Mouse (Mus musculus) right cerebral cortex, postnatal 36 days (tissue): ENCODE measurements around the gene Unc50.

Experiments
- DNase-seq, 2 experiments: peaks; one replicate each; pipeline ENCODE4 v3.0.0; 2022; ENCODE audit warnings: low spot score in 2 of 2, mixed read lengths in 1 of 2

The Unc50 gene

GRCm38 (mm10) chr1:37448361-37449095 is 18.6 kb downstream of the Unc50 start:
- DNase-seq, result no peak

DNA sequence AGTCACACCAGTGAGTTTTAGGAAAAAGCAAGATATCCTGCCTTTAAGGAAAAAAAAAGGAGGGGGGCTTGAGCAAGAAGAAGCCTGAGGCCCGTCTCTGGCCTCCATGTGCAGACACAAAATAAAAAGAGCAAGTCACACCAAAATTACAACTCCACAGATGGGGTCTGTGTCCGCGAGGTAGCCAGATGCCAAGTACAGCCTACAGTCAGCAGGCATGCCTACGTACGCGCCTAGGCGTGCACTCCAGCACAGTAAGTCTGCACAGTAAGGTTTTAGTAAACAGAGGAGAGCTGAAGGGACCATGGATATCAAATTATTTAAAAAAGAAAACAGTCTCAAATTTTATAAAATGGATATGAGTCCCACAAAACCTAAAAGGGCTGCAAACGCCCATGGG is 21.3 kb downstream of the Unc50 start:
- peak; percentile 30 to 52 for DNase-seq

DNA sequence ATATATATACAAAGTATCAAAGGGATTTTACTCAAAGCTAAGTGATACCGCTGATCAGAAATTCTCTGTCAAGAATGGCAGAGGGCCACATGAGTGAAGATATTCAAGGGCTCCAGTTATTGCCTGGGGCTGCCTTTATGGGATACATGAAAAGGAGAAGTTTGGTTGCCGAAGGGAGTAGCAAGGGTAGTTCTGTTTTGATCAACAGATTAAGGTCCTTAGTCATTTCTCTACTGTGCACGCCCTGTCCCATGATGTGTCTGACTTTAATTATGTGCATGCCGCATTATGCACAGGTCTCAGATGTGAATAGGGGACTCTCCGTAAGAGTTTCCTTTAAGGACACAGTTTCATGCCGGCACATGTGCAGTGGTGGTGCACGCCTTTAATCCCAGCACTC is 27.6 kb downstream of the Unc50 start:
- DNase-seq, result no peak

DNA sequence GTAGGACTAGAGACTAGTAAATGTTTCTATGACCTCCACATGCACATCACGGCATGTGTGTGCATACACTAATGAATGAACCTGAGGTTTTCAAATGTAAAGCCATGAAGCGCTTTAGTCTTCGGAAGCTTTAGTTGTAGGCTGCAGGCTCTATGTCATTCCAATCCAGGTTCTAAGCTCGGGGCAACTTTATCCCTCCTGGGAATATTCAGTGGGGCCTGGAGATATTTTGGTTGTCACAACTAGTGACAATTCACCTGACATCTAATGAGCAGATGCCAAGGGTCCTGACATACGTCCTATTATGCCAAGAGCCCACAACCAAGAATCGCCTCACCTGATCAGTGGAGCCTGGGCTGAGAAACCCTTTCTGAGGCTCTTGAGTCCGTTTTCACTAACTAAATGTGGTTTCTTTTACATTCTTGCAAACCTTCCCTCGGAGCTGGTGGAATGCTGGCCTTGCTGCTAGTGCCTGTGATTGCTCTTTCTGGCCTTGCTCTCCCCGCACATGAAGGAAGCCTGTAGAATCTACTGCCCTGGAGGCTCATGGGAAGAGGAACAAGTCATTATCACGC is 35.0 kb downstream of the Unc50 start:
- DNase-seq, result no peak

GRCm38 (mm10) chr1:37466322-37466995 is 36.5 kb downstream of the Unc50 start:
- no peak for DNase-seq

- DNase-seq, result no peak
Observed at GRCm38 (mm10) chr1:37467806-37468205, 37.9 kb downstream of the Unc50 start.

DNA sequence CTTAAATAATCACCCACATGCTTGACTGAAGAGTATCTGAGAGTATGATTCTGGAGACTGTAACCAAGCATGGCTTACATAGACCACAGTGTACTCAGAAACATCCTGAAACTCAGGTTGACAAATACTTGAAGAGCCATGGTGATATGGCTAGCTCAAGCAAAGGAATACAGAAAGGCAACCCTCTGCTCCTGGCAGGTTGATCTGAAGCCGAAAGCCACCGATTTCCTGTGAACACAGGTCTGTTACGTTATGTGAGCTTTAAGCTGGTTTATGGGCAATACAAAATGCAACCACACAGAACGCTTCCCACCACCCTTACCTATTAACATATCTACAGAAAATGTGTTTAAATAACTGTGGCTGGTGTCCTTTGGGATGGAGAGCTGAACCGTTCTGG is 39.1 kb downstream of the Unc50 start:
- DNase-seq, result no peak

GRCm38 (mm10) chr1:37471179-37472148 is 41.5 kb downstream of the Unc50 start:
- no peak for DNase-seq

- DNase-seq, result no peak
Observed at GRCm38 (mm10) chr1:37473251-37473650, 43.3 kb downstream of the Unc50 start.

- no peak for DNase-seq
Observed at GRCm38 (mm10) chr1:37474046-37474445, 44.1 kb downstream of the Unc50 start.

GRCm38 (mm10) chr1:37474634-37475190 is 44.8 kb downstream of the Unc50 start:
- DNase-seq, result no peak

DNA sequence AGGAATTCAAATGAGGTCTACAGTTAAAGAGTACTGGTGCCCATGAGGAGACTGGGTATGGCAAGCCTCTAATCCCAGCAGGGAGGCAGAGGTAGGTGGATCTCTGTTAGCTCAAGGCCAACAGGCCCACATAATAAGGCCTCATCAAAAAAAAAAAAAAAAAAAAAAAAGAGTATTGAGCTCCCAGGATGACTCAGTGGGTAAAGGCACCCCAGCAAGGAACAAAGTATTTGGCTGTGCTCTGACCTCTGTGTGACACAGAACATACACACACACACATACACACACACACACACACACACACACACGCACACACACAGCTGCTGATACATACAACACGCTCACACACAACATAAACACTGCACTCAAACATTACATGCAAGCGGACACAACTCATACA is 45.4 kb downstream of the Unc50 start:
- no peak for DNase-seq

- no peak for DNase-seq
Observed at GRCm38 (mm10) chr1:37477250-37477649, 47.3 kb downstream of the Unc50 start.

GRCm38 (mm10) chr1:37477928-37478327 is 48.0 kb downstream of the Unc50 start:
- DNase-seq, result no peak

DNA sequence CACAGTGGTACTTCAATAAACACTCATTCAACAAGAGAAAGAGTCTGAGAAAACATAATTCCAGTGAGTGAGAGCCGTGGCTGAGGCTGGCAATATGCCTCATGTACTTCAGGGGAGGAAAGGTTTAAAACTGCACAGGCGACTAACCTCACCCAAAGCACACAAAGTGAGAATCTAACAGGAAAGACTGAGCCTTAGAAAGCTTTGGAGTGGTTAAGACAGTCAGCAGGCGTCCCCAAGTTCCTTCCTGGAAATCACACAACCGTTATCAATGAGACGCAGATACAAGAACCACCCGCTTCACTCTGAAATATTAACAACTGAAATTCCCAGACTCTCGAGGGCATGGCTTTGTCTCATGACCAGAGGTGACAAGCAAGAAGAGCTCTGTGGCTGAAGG is 48.5 kb downstream of the Unc50 start:
- DNase-seq, result no peak

DNA sequence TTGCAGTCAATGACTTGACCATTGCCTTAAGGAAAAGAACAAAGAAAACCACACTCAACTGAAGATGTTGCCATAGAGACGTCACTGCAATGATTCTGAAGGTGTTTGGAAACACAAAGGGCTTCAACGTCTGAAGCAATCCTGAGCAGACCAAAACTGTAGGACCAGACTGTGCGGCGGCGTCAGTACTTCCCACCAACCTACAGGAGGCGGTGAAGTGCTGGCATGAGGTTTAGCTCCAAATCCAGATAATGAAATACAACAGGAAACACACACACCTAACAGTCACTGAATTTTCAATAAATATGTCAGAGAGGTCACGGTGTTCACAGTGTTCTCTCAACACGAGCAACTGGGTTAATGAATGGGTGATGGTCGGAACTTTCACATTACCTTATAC is 49.1 kb downstream of the Unc50 start:
- no peak for DNase-seq

DNA sequence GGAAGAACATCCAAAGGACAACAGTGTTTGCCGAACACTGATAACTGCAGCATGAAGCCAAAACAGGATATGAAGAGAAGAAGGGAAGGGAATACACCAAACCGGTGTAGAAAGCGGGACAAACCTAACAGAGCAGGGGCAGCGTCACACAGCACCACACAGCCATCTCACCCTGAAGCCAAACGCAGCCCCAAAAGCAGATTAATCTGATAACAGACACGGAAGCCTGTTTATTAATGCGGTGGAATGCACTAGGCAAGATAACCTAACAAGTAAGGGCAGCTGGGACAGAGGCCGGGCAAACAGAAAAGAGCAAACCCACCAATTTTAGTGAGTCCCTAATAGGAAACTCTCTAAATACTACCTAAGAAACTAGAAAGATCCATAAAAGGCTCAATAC is 49.8 kb downstream of the Unc50 start:
- no peak for DNase-seq

DNA sequence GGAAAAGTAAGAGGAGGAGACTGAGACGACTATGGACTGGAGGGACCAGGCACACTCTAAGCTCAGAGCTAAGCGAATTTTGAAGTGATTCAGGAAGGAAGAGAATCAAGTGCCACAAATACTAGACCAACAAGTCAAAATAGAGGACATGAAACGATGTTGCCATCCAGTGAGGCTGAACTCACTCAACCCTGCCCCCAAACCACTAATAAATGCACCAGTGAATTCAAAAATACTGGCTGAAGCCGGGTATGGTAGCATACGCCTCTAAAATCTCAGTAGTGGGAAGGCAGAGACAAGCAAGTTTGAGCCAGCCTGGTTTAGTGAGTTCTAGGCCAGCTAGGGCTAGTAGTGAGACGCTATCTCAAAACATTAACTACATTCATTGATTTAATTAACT is 50.8 kb downstream of the Unc50 start:
- no peak for DNase-seq

GRCm38 (mm10) chr1:37481331-37481730 is 51.4 kb downstream of the Unc50 start:
- DNase-seq, result no peak

GRCm38 (mm10) chr1:37484612-37485011 is 54.7 kb downstream of the Unc50 start:
- DNase-seq, result no peak

DNA sequence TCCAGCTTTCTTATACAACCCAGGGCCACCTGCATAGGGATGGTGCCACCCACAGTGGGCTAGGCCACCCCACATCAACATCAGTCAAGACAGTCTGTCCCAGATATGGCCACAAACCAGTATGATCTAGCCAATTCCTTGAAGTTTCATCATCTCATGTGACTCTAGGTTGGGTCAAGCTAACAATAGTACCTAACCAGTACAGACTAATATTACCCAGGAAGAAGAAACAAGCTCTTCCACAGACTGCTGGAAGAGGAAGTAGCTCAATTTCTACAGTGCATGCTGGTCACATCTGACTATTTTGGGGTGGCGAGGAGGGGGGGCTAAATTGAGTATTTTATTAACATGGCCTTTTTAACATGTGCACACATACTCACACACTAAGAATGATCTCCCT is 56.5 kb downstream of the Unc50 start:
- no peak for DNase-seq

DNA sequence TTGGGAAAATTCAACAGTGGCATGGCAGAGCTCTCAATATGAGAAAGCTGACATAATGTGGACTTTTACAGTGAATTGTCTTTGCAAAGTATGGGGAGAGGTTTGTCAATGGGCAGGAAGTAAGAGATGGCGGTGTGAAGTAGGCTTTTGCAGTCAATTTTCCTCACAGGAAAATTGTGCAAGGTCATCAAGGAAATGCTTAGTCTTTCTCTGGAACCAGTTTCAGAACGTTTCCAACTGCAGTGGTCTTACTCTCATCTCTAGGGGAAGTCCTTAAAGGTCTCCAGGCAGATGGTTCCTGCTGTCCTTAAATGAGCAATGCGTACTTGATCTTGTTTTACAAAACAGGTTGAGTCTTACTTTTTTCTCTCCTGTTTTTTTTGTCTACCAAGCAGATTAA is 57.1 kb downstream of the Unc50 start:
- no peak for DNase-seq
